Mouse (Mus musculus) neural tube, embryonic 11.5 days (tissue): ENCODE results near the gene Acad10. TPM values are rescaled to one million over a fixed set of nuclear protein-coding genes. Genes with fewer than 3 reads are reported as not detected.
"Not testable (repeated sequence)": the region's sequence is repeated elsewhere in the genome, so short reads cannot be mapped to it uniquely, and the experiment has no call there.

Experiments used
- ATAC-seq: fragments of 200-750 bp; cut with Nextera tagmentation; 2 replicates; pipeline ENCODE4 v1.8.0; 2017; ENCODE audit warnings: moderate number of reproducible peaks, mild to moderate bottlenecking, moderate TSS enrichment, moderate library complexity; ENCODE audit not compliant: insufficient read depth, low FRiP score, low TSS enrichment
- DNase-seq: peaks from one replicate; pipeline ENCODE4 v3.0.0-alpha.2; 2015; ENCODE audit warnings: low spot score
- H3K27ac ChIP-seq: fragments of 300-500 bp; sonication (generic); 2 replicates; pipeline ENCODE4 v1.5.1; 2014; ENCODE audit warnings: low read depth, mild to moderate bottlenecking, low read length
- H3K27me3 ChIP-seq: fragments of 300-500 bp; sonication (generic); 2 replicates; pipeline ENCODE4 v1.6.1; 2014; ENCODE audit warnings: mild to moderate bottlenecking, low read length, mixed read lengths; ENCODE audit not compliant: control insufficient read depth, insufficient read depth
- H3K36me3 ChIP-seq: fragments of 300-500 bp; sonication (generic); 2 replicates; pipeline ENCODE4 v1.6.1; 2014; ENCODE audit warnings: mild to moderate bottlenecking, low read length, moderate library complexity, mixed read lengths; ENCODE audit not compliant: control insufficient read depth, insufficient read depth
- H3K4me1 ChIP-seq: fragments of 300-500 bp; sonication (generic); 2 replicates; pipeline ENCODE4 v1.6.1; 2014; ENCODE audit warnings: low read length, mixed read lengths; ENCODE audit not compliant: control insufficient read depth, insufficient read depth
- H3K4me2 ChIP-seq: fragments of 300-500 bp; sonication (generic); 2 replicates; pipeline ENCODE4 v1.6.1; 2014; ENCODE audit warnings: low read depth, mild to moderate bottlenecking, moderate library complexity
- H3K4me3 ChIP-seq: fragments of 300-500 bp; sonication (generic); 2 replicates; pipeline ENCODE4 v1.5.1; 2014; ENCODE audit warnings: low read depth, low read length
- H3K9ac ChIP-seq: fragments of 300-500 bp; sonication (generic); 2 replicates; pipeline ENCODE4 v1.6.1; 2014; ENCODE audit warnings: mild to moderate bottlenecking, low read length
- H3K9me3 ChIP-seq: fragments of 300-500 bp; sonication (generic); 2 replicates; pipeline ENCODE4 v1.6.1; 2016; ENCODE audit warnings: low read length; ENCODE audit not compliant: control insufficient read depth
- WGBS: fragments of 180-500 bp; shearing (Covaris S2); extraction: QIAGEN DNeasy Blood & Tissue Kit; methylation state at CpG from one replicate; pipeline ENCODE4 v1.1.7; 2014; 5-methylcytosine and 5-hydroxymethylcytosine counted together
- polyA plus RNA-seq: library from polyadenylated mRNA; unstranded; fragments of >200 nt; fragmentation: Nextera tagmentation; extraction: Ambion mirVana; gene quantifications from 2 replicates; pipeline ENCODE4 v1.2.1, GENCODE M21; 2014

The Acad10 gene
- polyA plus RNA-seq, 1 experiment from 2014 or later, result 2.8 TPM

GRCm38 (mm10) chr5:121612036-121612435 lies 48.3 kb downstream of the Acad10 start:
- no peak for DNase-seq
- WGBS, result 86% methylated on average over 6 of the region's 6 CpGs
- no peak for ATAC-seq

DNA sequence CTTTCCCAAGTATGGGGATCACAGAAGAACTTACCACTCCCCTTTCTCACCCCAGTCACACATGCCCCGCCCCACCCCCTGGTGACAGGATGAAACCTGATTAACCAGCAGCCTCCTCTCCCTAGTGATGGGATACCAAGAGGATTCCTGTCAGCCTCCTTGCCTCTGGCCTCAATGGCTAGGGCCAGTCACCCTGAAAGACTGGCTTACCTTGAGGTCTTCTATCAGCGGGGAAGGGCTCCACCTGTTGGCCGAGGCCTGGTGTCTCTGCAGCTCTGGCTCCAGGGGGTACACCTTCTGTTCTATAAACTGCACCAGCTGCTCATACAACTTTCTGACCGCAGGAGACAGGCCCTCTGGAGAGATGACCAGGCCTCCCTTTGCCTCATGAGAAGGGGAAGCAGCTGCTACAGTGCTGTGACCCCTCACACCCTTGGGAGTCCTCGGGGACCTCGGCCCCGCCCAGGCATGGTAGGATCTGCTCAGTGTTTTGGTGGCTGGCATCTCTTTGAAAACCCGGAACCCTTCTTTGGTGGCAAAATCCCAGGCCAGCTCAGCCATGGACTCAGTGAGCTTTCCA lies 50.7 kb downstream of the Acad10 start:
- 50% methylated on average over 8 of the region's 8 CpGs for WGBS
- H3K4me2 ChIP-seq, H3K4me3 ChIP-seq, H3K9me3 ChIP-seq, H3K4me1 ChIP-seq, H3K27me3 ChIP-seq, ATAC-seq, H3K9ac ChIP-seq, H3K36me3 ChIP-seq, DNase-seq, H3K27ac ChIP-seq: not testable (repeated sequence)

More at GRCm38 (mm10) chr5:121612036-121612435, 48.3 kb downstream of the Acad10 start:
- Histone ChIP-seq H3K27ac (no peak overlapping the region), H3K4me1 (no peaks in the 10 kb centered on the region), H3K4me2 (no peak overlapping the region), H3K9ac (no peak overlapping the region), H3K27me3 (no peaks in the 10 kb centered on the region), H3K4me3 (no peak overlapping the region), H3K36me3 (no peaks in the 10 kb centered on the region), H3K9me3 (no peaks in the 10 kb centered on the region)

DNA sequence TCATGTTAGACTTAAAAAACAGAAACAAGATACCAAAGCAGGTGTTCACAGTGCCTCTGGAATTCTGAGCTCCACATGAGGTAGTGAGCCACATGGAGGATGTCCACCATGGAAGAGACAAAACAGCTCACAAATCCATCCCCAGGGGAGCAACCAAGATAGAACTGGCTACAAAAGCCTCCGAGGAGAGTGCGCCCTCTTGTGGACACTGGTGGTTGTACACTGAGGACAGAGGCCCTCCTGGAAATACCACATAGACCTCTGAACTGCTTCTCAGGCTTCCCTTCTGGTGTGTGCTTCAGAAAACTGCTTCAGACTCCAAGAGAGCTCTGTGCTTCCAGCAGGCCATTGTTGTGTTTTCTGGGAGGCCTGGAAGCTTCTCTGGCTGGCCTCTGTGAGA lies 54.2 kb downstream of the Acad10 start:
- H3K27ac ChIP-seq, result no peak overlapping the region
- no peaks in the 10 kb centered on the region for H3K9me3 ChIP-seq
- no peaks in the 10 kb centered on the region for H3K36me3 ChIP-seq
- H3K4me2 ChIP-seq, result no peak overlapping the region
- ATAC-seq, result no peak
- H3K4me1 ChIP-seq, result no peaks in the 10 kb centered on the region
- no peak overlapping the region for H3K9ac ChIP-seq
- 0% methylated on average over 2 of the region's 2 CpGs for WGBS
- no peak overlapping the region for H3K4me3 ChIP-seq
- DNase-seq, result peak; percentile 71
- no peaks in the 10 kb centered on the region for H3K27me3 ChIP-seq

- DNase-seq, H3K4me2 ChIP-seq: not testable (repeated sequence)
- whole genome bisulfite sequencing, result 71% methylated on average over 1 of the region's 1 CpGs
Measured at GRCm38 (mm10) chr5:121603815-121604214, 56.5 kb downstream of the Acad10 start.

DNA sequence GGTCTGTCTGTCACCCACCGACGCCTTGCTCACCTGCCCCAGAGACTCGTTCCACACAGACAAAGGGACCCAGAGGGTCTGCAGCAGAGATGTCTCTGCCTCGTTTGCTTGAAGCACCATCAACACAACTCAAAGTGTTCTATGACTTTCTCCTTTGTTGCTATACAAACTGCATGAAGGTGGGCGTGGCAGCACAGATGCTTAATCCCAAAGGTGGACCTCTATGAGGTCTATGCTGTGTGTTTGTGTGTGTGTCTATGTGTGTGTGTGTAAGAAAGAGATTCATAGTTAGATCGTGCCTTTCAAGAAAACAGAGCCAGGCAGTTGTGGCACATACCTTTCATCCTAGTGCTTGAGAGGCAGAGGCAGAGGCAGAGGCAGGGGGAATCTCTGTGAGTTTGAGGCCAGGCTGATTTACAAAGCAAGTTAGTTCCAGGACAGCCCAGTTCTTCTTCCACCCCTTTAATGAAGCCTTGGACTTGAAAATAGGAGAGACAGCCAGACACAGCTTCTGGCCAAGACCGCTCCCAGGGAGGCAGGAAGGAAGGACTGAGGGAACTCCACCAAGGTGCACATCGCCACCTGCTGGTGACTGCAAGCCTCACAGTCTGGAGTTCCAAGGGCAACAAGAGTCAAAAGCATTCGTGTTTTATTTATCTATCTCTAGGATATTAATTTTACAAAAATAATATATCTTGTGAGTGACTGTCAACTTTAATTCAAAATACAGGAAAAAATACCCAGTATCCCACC lies 58.6 kb downstream of the Acad10 start:
- Histone ChIP-seq H3K9me3 (no peaks in the 10 kb centered on the region), H3K36me3 (no peaks in the 10 kb centered on the region), H3K4me2 (no peak overlapping the region), H3K27ac (no peak overlapping the region), H3K4me3 (no peak overlapping the region), H3K9ac (no peak overlapping the region), H3K4me1 (no peaks in the 10 kb centered on the region), H3K27me3 (no peaks in the 10 kb centered on the region)
- 32% methylated on average over 9 of the region's 9 CpGs for WGBS
- ATAC-seq, result no peak
- DNase-seq, result peak; percentile 85

More at GRCm38 (mm10) chr5:121603815-121604214, 56.5 kb downstream of the Acad10 start:
- H3K9me3 ChIP-seq, H3K27me3 ChIP-seq, ATAC-seq, H3K4me1 ChIP-seq, H3K27ac ChIP-seq, H3K4me3 ChIP-seq, H3K36me3 ChIP-seq, H3K9ac ChIP-seq: not testable (repeated sequence)

DNA sequence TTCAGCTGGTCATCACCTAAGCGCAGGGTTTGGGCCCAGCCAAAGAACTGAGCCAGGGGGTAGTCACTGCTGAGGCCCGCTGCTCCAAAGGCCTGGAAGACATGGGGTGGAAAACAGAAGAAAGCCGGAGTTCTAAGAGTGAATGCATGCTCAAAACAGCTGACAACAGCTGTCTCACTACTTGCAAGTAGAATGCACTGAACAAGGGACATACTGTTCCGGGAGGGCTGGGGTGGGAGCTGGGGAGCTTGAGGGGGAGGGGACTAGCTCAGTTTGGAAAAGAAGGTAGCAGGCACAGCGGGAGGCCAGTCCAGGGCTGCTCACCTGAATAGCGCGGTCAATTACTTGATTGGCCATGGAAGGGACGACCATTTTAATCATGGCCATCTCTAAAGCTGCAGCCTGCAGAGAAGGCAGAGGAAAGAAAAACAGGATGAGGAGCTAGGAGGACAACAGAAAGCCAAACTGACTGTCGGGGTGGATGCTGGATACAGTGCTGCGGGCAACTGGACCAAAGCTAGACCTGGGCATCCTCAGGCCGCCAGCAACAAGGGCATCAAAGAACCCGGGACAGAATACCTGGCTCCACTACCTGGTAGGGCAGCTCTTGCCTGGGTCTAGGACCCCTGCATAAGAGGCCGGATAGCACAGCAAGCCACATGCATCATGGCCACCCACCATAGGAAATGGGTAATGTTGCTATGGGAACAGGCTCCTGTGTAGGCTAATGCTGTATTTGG lies 61.3 kb downstream of the Acad10 start:
- DNase-seq, result no peak
- Histone ChIP-seq H3K4me2 (no peak overlapping the region), H3K27ac (no peak overlapping the region), H3K9ac (no peak overlapping the region), H3K4me3 (no peak overlapping the region), H3K9me3 (no peaks in the 10 kb centered on the region), H3K27me3 (no peaks in the 10 kb centered on the region), H3K4me1 (no peaks in the 10 kb centered on the region), H3K36me3 (no peaks in the 10 kb centered on the region)
- ATAC-seq, result no peak
- 70% methylated on average over 13 of the region's 13 CpGs for WGBS

GRCm38 (mm10) chr5:121597991-121598537 lies 62.2 kb downstream of the Acad10 start:
- Histone ChIP-seq H3K36me3 (no peaks in the 10 kb centered on the region), H3K4me3 (no peak overlapping the region), H3K9ac (no peak overlapping the region), H3K27ac (no peak overlapping the region), H3K9me3 (no peaks in the 10 kb centered on the region), H3K4me2 (no peak overlapping the region), H3K4me1 (0 out of 2 replicates have a peak, but pooled peaks cover 3% of the 10 kb centered on the region), H3K27me3 (no peaks in the 10 kb centered on the region)
- DNase-seq, result no peak
- ATAC-seq, result no peak
- WGBS, result 74% methylated on average over 7 of the region's 7 CpGs

- H3K9ac ChIP-seq, result no peak overlapping the region
- H3K27ac ChIP-seq, result no peak overlapping the region
- H3K9me3 ChIP-seq, result no peaks in the 10 kb centered on the region
- ATAC-seq, result no peak
- H3K4me2 ChIP-seq, result no peak overlapping the region
- H3K36me3 ChIP-seq, result no peaks in the 10 kb centered on the region
- DNase-seq, result no peak
- WGBS, result 70% methylated on average over 4 of the region's 4 CpGs
- H3K4me3 ChIP-seq, result no peak overlapping the region
- H3K4me1 ChIP-seq, result 0 out of 2 replicates have a peak, but pooled peaks cover 8% of the 10 kb centered on the region
- H3K27me3 ChIP-seq, result 0 out of 2 replicates have a peak, but pooled peaks cover 2% of the 10 kb centered on the region
Measured at GRCm38 (mm10) chr5:121597332-121597731, 63.0 kb downstream of the Acad10 start.
